Mouse (Mus musculus): ENCODE data around the gene Rbms3.

- TF ChIP-seq CTCF (IDR thresholded peaks at IDR 0.05; ENCODE audit: borderline replicate concordance, extremely low read depth, insufficient read depth, insufficient read length) (no peak), POLR2A (IDR thresholded peaks at IDR 0.05; ENCODE audit: borderline replicate concordance, extremely low read depth, insufficient read depth, insufficient read length, poor library complexity, severe bottlenecking) (no peak)
Observed at GRCm38 (mm10) chr9:116876786-116877185, 752.9 kb downstream of the Rbms3 start.

All from brain, embryonic 14.5 days (tissue).